Mouse (Mus musculus): ENCODE results near the gene Ksr2.
A peak's percentile ranks its signal among the peaks of the same experiment; 100 is the strongest.
"Not testable (repeated sequence)": the region's sequence is repeated elsewhere in the genome, so short reads cannot be mapped to it uniquely, and the experiment has no call there.

The Ksr2 gene

DNA sequence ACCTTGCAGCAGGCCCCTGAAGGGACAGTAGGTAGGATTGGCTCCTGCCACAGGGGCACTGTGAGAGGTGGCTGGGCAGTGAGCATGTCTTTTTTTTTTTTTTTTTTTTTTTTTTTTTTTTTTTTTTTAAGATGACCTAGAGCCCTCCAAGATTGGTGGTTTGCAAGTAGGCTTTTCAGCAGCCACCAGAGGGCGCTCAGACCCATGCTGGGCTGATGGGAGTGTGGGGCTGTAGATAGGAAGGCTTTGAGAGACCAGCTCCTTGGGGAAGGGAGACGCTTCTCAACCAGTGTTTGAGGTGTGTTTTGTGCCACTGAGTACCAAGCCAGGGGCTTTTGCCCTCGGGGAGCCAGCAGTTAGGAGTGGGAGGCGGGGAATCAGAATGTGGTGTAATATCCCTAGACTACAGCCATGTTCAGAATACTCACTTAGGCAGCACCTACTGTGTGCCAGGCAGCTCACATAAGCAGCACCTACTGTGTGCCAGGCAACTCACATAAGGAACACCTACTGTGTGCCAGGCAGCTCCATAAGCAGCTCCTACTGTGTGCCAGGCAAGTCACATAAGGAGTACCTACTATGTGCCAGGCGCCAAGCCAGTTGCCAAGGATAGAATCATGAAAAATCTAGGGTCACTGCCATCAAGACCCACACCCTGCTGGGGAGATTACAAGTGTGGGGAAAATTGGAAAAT lies 200.7 kb downstream of the Ksr2 start:
- peak; percentile 30 to 72 for DNase-seq (ENCODE audit: low spot score in 2 of 2)

GRCm38 (mm10) chr5:117620292-117620691 lies 206.5 kb downstream of the Ksr2 start:
- DNase-seq (ENCODE audit: low spot score in 2 of 2): no peak

DNA sequence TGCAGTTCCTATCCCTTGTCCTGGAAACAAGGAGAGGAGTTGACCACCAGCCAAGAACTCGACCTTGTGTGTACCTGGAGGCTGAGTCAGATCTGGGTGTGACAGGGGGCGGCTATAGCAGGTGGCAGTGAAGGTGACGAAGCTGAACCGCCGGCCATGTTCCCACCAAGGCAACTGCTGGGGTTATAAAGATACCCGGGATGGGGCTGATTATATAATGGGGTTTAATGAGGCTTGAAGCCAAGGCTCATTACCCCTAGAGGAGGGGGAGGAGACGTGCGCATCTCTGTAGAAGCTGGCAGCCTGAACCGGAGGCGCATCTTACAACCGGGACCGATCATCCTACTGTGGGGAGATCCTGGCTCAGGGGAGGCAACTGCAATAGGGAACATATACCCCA lies 208.4 kb downstream of the Ksr2 start:
- no peak for DNase-seq (ENCODE audit: low spot score in 2 of 2)

- not testable (repeated sequence) for DNase-seq (ENCODE audit: low spot score in 2 of 2)
These were observed 209.4 kb downstream of the Ksr2 start for GRCm38 (mm10) chr5:117623206-117623605.

DNA sequence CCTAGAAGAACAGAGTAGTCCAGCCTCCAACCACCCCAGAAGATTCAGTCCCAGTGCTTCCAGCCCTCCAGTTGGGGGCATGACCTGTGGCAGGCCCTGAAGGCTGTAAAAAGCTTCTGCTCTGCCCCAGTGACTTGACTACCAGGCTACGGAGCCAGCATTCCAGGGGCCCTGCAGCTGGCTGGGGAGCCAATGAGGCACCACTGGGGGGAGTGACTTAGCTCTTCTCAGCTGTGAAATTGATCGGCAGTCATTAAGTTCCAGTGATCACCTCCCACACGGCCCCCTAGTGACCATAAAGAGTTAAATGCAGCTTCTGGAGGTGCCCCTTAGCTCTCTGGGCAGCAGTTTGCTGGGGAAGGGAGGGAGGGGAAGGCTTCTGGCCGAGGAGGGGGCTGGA lies 213.1 kb downstream of the Ksr2 start:
- no peak for DNase-seq (ENCODE audit: low spot score in 2 of 2)

GRCm38 (mm10) chr5:117628351-117628750 lies 214.6 kb downstream of the Ksr2 start:
- no peak for DNase-seq (ENCODE audit: low spot score in 2 of 2)

- DNase-seq (ENCODE audit: low spot score in 2 of 2): no peak
These were observed 215.8 kb downstream of the Ksr2 start for GRCm38 (mm10) chr5:117629570-117629969.

- DNase-seq (ENCODE audit: low spot score in 2 of 2): no peak
These were observed 221.4 kb downstream of the Ksr2 start for GRCm38 (mm10) chr5:117635211-117635610.

- no peak for DNase-seq (ENCODE audit: low spot score in 2 of 2)
These were observed 222.0 kb downstream of the Ksr2 start for GRCm38 (mm10) chr5:117635838-117636237.

GRCm38 (mm10) chr5:117641585-117641984 lies 227.8 kb downstream of the Ksr2 start:
- DNase-seq (ENCODE audit: low spot score in 2 of 2): no peak

DNA sequence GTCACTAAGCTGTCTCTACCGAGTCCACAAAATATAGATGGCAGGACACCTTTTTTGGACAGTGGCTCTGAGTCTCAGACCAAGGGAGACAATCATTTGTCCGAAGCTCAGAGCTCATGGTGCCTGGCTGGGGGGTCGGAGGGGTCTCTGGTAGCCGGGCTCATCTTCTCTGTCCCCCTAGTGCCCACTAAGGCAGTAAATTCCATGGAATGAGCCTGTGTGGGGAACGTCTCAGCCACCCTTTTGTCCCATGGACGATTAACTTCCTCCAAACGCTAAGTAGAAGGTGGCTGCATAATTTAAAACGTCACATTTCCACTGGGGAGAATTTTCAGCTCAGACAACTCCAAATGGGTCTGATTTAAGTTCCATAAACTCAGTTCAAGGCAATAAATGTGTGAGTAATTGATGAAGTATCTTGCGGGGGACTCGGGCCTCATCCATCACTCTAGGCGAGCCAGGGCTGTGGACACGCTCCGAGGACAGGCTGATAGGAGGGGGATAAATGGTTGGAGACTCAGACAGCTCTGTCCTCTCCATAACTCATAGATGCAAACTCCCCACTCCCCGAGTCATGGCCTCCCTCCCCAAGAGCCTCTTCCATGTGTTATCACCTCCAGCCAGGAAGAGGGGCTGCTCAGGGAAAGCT lies 237.6 kb downstream of the Ksr2 start:
- no peak for DNase-seq (ENCODE audit: low spot score in 2 of 2)

DNA sequence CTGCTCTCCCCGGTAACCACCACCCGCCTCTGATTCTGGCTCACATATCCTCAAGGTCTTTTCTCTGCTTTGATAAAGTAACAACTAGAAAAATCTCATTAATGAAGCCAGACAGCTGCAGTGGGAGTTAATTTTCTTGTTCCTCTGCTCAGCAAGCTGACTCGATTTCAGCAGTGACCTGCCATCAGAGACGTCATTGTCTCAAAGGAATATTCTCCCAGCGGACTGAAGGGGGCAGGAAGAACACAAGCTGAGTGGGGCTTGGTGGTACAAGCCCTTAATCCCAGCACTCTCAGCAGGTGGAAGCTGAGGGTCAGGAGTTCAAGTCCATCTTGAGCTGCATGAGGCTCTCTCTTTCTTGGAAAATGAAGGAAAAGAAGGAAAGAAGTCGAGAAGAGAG lies 244.8 kb downstream of the Ksr2 start:
- DNase-seq (ENCODE audit: low spot score in 2 of 2): no peak

DNA sequence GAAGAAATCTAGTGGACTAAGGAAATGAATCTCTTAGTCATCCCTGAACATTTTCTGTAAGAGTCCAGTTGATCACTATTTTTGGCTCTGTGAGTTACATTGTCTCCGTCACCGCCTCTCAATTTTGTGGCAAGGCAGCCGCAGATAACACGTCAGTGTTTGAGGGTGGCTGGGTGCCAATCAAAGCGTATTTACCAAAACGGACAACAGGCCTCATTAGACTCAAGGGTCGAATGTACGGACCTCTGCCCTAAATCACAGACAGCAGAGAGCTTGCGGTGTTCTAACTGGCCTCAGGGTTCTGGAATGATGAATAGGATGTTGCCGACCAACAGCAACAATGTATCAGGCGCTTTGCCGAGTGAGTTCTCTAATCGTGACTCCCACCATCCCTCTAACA lies 245.8 kb downstream of the Ksr2 start:
- DNase-seq (ENCODE audit: low spot score in 2 of 2): no peak

- DNase-seq (ENCODE audit: low spot score in 2 of 2): no peak
These were observed 251.4 kb downstream of the Ksr2 start for GRCm38 (mm10) chr5:117665181-117665580.

DNA sequence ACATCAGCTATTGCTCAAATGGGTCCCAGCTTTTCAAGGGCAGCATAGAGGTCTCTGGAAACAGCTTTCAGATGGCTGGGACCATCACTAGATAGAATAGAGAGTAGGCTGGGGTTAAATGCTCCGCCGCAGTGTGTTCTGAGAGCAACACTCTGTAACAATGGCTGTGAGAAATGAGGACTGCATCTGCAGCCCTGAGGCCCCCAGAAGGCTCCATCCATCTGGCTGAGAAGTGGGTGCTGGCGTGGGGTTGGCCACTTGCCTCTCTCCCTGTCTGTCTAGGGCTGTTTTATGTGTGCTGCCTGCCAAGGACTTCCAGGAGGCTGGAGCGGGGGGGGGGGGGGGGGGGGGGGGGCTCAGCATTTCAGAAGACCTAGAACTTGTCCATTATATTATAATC lies 253.5 kb downstream of the Ksr2 start:
- no peak for DNase-seq (ENCODE audit: low spot score in 2 of 2)

DNA sequence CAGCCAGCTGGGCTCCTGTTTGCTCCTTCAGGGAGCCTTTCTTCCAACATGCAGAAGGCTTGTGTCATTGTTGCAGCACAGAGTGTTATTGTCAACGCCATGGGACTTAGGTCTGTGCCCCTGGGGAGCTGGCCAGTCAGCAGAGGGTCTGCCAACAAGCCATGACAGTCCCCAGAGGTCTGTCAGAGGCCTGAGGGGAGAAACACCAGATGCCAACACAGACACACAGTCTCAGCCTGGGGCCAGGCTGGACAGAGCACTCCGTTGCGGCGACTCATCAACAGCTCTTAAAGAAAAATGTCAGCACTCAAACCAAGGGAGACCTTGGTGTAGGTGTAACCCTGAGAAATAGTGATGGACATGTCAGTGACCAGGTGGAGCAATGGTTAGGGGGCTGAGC lies 255.5 kb downstream of the Ksr2 start:
- DNase-seq (ENCODE audit: low spot score in 2 of 2): no peak

DNA sequence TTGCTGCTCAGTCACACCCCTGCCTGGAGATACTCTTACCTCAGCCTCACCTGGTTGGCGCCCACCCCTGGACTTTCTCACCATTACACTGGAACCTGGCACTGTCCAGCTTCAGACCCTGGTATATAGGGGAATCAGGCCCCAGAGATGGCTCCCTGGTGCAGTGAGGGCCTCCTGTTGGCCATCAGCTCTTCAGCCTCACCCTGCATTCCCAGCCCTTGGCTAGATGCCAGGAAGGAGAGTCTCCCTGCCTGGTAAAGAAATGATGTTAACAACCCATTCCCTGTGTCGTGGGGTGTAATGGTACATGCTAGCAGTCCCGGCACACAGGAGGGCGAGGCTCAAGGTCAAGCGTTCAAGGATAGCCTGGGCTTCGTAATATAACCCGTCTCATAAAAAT lies 256.0 kb downstream of the Ksr2 start:
- DNase-seq (ENCODE audit: low spot score in 2 of 2): no peak

DNA sequence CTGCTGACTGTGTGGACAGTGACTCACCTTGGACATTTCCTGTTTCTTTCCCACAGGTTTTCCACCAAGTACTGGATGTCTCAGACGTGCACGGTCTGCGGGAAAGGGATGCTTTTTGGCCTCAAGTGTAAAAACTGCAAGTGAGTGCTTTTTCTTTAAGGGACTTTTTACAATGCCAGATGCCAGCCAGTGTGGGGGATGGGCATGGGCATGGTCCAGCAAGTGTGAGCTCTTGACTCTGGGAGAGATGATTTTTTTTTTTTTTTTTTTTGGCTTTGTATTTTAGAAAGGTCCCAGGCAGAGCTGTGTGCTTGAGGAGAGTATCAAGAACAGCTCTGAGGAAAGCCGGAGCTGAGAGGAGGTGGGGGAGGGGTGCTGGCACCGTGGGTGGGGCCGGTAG lies 257.6 kb downstream of the Ksr2 start:
- no peak for DNase-seq (ENCODE audit: low spot score in 2 of 2)

- no peak for DNase-seq (ENCODE audit: low spot score in 2 of 2)
These were observed 262.0 kb downstream of the Ksr2 start for GRCm38 (mm10) chr5:117675840-117676239.

DNA sequence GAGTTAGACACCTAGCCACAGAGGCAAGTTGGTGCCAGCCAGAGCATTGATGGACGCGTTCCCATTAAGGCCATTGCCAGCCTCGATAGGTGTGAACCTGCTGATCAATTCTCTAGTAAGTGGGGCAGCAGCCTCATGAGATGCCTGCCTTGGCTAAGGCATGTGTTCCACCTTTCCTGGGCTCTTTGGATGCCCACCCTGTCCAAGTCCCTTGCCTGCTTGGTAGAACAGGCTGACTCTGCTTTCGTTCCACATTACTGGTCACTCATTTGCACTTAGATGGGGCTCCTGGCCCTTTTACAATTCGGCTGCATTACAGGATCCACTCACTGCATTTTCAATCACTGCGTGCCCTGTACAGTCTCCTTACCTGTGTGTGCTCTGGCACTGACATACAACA lies 263.4 kb downstream of the Ksr2 start:
- DNase-seq (ENCODE audit: low spot score in 2 of 2): no peak

DNA sequence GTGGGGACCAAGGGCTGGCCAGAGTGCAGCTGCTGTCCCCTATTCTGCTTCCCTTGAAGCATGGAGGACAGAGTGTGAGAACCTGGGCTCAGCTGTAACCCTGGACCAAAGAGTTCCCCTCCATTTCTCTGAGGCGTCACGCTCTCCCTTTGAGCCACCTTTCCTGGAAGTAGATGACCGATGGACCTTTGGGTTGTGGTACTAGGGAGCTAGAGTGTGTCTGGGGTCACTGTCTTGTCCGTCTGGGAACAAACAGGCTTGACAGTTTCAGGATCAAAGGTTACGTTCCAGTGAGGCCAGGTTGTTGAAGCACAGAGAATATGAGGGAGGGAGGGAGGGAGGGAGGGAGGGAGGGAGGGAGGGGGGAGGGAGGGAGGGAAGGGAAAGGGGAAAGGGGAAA lies 264.6 kb downstream of the Ksr2 start:
- no peak for DNase-seq (ENCODE audit: low spot score in 2 of 2)

- DNase-seq (ENCODE audit: low spot score in 2 of 2): no peak
These were observed 268.4 kb downstream of the Ksr2 start for GRCm38 (mm10) chr5:117682226-117682625.

GRCm38 (mm10) chr5:117684491-117684890 lies 270.7 kb downstream of the Ksr2 start:
- DNase-seq (ENCODE audit: low spot score in 2 of 2): no peak
